Mouse (Mus musculus): ENCODE measurements around the gene Tmem117.

The Tmem117 gene

GRCm38 (mm10) chr15:95137018-95137810 is 508.2 kb downstream of the Tmem117 start:
- intact Hi-C loops (cut with DNase I), result no loop called here

DNA sequence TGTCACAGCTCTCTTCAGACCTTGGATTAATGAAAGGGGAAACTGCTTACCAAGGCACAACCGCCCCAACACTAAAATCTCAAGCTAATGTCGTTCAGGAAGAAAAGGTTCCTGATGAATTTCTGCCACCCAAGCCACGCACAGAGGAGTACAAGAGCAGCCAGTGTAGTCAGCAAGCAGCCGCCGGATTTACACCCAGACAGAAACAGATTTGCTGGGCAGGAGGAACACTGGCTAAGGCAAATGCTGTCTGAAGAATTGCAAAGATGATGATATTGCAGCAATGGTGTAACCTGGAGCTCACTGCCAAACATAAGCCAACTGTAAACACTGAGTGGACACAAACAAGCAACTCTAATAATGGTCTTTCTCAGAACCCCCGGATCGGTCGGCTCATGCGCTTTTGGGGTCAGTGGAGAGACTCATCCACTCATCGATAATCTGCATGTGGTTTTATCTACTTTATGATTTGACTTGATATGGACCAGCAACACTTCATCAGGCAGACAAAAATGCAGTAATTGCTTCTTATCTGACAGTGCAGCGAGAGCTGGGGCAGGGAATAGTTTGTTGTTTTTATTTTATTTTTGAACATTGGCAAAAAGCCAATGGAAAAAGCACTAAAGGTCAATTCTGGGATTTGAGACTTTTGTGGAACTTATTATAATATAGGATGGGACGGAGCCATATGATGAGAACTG is 509.8 kb downstream of the Tmem117 start:
- intact Hi-C loops (cut with DNase I), result no loop called here

DNA sequence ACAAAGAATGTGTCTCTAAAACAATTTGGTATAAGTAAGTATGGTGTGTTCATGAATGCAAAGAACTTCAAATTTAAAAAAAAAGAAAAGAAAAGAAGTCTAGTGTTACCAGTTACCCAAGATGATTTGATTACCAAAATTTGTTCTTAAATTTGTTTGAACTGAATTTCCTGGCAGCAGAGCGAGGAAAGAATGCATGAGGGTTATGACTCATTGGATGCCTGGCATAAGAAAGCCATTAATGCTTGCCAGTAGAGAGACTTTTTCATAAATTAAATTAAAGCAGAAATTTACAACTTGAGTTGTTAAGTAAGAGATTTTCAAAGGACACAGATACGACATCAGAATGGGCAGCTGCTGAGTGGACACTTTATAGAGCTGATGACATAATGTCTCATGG is 515.1 kb downstream of the Tmem117 start:
- intact Hi-C loops (cut with DNase I), result no loop called here

DNA sequence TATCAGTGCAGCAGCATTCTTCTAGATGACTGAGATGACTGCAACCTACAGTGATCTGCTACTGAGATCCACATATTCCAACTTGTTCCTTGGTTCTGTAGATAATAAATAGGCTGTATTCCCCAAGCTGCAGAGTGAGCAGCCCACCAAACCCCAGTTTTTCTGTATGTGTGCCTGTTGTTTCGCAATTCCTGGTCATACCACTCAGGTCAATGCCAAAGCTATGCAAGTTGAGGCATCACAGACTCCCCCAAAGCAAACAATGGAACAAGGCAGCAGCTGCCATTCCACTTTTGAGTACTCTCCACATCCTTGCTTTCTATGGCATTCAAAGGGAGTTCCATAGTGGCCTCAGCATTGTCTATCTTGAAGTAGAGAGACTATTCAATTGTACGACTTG is 516.1 kb downstream of the Tmem117 start:
- intact Hi-C loops (cut with DNase I), result no loop called here
